Mouse (Mus musculus) right cerebral cortex, postnatal 36 days (tissue): ENCODE measurements at regions not wholly inside any gene's neighbourhood (a gene's known extent, or its start where the extent isn't known, plus 50 kb on each side); places are given as distances from the start of the nearest gene placed in this dataset.

ENCODE experiments used
- DNase-seq, 2 experiments: peaks; one replicate each; pipeline ENCODE4 v3.0.0; 2022; ENCODE audit warnings: low spot score in 2 of 2, mixed read lengths in 1 of 2

- no peak for DNase-seq
Measured at GRCm38 (mm10) chr1:77567657-77568056, 52.8 kb upstream of the Epha4 start.
